Mouse (Mus musculus) CD4-positive, CD25-positive, alpha-beta regulatory T cell, adult 2 months (primary cell): ENCODE results near the gene Arid5b.
"Not testable (repeated sequence)": the region's sequence is repeated elsewhere in the genome, so short reads cannot be mapped to it uniquely, and the experiment has no call there.

Experiments used
- DNase-seq: peaks from one replicate; pipeline ENCODE4 v3.0.0-alpha.2; 2012; ENCODE audit warnings: low read depth, low spot score

Arid5b gene

DNA sequence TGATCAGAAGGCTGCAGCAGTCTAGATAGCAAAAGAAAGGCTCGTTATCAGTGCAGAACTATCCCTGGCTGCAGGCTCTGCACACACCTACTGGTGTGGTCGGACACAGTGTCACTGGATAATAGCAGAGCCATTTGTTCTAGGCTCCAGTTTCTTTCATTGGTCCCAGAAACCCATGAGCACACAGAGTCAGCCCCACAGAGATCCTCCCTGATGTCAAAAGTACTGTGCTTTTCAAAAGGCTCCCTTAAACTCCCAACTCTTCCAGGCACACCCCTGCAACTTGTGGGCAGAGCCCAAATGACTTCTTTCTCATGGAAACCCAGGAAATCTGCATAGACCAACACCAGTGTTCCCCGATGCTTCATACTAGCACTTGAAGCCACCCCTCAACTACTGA, 163.6 kb downstream of the Arid5b start:
- DNase-seq, result no peak

DNA sequence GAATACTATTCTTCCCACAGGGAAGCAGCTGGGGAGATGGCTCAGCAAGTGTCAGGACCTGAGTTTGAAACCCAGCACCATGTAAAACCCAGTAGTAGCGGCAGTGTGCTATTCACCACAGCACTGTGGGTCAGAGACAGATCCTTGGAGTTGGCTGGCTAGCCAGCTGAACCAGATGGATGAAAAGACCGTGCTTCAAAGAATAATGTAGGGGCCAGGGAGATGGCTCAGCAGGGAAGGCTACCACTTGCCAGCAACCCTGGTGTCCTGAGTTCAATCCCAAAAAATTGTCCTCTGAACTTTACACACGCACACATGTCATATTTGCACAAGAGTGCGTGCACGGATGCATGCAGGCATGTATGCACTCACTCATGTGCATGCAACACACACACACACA, 164.9 kb downstream of the Arid5b start:
- DNase-seq, result no peak

- DNase-seq, result no peak
Measured at GRCm38 (mm10) chr10:68112983-68113382, 165.6 kb downstream of the Arid5b start.

DNA sequence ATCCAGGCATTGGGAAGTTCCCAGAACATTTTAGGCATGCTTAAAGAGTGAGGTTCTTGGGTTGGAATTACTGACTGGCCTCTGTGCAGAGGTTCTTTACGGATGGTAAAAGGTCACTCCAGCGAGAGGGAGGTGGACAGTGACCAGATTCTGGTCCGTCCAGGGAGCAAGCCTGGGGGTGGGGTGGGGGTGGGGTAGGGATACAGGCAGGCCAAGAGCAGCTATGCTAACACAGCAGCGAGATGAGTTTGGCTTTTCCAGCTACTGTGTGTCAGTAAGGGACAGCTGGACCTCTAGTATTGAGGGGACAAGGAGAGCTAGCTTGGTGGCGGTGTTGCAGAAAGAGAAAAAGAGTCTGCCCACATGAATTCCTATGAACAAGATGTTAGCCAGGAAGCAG, 167.9 kb downstream of the Arid5b start:
- DNase-seq, result no peak

DNA sequence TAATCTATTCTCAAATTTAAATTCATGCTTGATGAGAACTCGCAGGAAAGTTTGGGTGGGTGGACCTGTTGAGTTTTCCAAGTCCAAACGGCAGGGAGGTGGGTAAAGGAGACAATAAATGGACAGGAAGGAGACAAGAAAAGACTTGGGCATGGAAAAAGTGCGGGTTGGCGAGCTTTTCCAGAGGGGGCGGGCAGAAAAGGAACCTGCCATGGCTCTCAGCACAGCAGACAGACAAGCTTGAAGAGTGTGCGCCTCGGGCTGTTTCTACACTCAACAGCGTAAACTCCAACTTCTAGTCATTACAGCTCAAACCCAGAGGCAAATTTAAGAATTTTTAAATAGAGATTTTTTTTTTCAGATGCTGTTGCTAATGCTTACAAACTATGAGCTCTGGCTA, 168.4 kb downstream of the Arid5b start:
- DNase-seq, result no peak

DNA sequence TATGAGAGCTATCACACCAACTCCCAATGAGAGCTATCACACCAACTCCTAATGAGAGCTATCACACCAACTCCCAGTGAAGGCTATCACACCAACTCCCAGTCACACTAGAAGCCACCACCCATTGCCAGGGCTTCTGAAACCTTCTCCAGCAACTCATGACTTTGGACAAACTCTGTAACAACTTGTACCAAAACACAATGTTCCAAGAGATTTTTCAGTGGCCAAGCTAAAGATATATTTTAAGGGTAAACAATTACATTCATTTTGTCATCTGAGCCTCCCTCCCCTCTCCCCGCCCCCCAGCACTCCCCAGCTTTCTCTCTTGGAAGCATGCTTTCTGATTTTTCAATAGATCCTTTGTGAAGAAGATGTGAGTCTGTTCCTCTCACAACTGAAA, 168.9 kb downstream of the Arid5b start:
- DNase-seq, result no peak

DNA sequence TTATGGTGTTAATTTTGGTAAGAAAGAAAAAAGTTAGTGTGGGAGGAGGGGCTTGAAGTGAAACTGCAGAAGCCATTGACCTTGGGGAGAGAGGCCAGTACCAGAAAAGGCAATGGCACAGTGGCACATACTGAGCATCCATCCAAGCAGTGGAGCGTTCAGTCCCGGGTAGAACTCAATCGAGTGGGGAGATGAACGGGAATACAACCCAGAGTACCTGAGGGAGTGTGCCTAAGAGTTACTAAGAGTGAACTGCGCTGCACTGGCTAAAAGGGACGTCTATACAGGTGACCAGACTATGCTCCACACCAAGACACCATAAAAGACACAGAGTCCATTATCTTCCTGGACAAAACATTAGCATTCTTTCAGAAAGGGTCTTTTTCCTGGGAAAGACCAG, 170.8 kb downstream of the Arid5b start:
- DNase-seq, result no peak

DNA sequence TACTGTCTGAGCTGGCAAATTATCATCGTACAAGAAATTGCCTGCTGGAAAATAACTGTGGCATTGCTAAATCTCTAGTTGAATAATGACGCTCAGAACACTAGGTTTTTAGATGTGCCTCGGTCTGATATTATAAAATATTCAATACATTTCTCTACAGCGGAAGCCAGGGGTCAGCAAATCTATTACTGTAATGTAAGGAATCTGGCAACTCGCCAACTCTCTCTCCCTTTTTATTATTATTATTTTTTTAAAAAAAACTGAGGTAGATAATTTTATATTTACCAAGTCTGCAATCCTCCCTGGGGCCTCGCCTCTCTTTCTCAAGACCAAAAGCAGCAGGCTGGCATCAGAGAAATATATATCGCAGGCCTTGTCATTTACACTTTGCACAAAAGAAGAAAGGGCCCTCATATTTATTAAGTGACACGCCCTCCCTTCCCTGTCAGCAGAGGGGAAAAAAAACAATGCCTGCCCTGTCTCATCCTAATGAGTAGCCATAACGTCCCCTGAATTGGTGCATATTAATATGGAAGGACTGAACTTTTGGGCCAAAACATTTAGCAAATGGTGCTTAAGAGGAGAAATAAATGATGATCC, 172.1 kb downstream of the Arid5b start:
- no peak for DNase-seq

GRCm38 (mm10) chr10:68104881-68105781, 173.4 kb downstream of the Arid5b start:
- peak; percentile 75 for DNase-seq

DNA sequence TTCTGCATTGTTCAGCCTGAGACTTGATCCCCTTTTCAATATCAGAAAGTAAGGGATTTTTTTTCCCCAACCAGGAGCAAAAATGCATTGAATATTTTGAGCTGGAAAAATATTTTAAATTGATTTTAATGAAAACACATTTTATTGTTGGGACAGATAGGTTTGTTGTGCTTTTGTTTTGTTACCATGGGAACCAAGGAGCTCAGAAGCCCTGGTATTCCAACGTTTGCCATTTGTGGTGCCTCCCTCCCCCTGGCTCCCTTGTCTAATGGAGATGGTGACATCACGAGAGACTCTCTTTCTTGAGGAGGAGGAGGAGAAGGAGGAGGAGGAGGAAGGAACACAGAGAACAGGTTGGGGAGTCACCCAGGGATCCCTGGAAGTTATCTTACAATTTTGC, 174.1 kb downstream of the Arid5b start:
- peak; percentile 59 for DNase-seq

DNA sequence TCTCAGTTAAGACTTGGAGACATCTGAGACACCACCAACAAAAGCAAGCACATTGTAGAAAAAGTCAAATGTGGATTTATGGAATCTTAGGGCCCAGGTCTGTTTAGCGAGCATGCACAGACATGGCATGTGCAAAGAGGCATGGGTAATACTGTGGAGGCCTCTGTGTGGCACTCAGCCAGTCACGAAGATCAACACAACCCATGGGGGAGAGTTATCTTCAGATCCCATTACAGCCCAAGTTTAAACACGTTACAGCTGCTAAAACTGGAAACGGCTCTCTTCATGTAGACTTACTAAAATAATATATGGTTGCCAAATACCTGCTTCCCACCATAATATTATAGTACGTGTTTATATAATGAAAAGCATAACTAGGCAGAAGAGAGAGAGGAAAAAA, 174.6 kb downstream of the Arid5b start:
- DNase-seq, result no peak

- DNase-seq, result no peak
Measured at GRCm38 (mm10) chr10:68103078-68103855, 175.3 kb downstream of the Arid5b start.

DNA sequence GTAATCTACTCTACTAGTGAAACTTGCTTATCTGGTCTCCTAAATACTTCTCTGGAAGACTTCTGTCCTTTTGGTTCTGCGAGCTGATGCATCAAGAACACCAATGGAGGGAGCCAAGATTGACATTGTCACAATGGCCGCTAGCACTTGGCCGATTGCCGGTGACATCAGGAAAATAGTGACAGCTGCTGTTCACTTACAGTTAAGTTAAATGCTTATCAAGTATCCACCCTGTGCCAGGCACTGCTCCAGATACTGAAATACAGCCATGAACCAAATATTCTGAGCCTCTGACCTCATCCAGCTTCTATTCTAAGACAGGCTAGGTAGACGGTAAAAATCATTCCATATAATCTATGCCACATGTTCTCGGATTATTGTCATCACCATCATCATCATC, 176.0 kb downstream of the Arid5b start:
- no peak for DNase-seq

- no peak for DNase-seq
Measured at GRCm38 (mm10) chr10:68101251-68101650, 177.3 kb downstream of the Arid5b start.

GRCm38 (mm10) chr10:68100506-68100905, 178.0 kb downstream of the Arid5b start:
- DNase-seq, result no peak

DNA sequence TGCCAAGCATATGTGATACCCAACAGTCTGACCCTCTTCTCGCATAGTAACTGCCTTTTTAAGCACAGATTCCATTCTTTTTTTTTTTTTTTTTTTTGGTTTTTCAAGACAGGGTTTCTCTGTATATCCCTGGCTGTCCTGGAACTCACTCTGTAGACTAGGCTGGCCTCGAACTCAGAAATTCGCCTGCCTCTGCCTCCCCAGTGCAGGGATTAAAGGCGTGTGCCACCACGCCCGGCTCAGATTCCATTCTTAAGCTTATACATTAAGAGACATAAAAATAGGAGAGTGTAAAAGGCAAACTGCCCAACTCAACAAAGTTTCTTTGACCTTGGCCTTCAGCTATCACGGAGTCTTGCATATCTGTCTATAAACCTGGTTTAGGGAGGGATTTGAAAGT, 178.7 kb downstream of the Arid5b start:
- DNase-seq, result not testable (repeated sequence)

GRCm38 (mm10) chr10:68097821-68098675, 180.5 kb downstream of the Arid5b start:
- no peak for DNase-seq

DNA sequence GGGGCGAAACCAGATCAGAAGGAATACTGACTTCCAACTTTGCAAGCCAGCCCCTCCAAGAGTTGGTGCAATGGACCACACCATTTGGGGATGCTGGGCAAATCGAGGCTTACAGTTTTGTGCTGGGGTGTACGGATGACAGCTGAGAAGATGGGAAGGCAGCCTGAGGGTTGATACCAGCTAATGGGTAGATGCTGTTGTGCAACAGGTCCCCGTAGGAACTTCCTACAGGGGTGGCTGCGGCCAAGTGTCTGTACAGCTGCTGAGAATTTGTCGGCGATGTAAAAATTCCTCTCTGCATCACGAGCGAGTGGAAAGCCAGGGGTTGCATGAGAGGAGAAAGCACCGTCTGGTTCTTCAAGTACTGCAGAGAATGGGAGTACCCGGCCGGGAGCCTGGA, 182.1 kb downstream of the Arid5b start:
- no peak for DNase-seq

GRCm38 (mm10) chr10:68095136-68095535, 183.4 kb downstream of the Arid5b start:
- no peak for DNase-seq

DNA sequence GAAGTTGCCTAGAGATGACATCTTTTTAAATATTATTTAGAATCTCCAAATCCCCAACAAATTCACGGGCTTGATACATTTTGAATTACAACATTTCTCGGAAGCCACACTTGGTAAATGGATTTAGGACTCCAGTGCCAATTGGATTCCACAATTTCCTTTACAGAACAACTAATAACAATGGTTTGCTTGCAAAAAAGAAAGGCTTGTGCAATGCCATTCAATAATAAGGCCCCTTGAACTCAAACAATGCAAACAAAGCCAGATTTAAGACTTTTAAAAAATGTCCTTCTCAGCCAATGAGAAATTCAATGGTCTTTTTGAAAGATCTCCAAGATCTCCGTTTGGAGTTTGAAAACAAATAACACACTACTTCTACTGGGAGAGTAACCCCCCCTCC, 185.0 kb downstream of the Arid5b start:
- no peak for DNase-seq

DNA sequence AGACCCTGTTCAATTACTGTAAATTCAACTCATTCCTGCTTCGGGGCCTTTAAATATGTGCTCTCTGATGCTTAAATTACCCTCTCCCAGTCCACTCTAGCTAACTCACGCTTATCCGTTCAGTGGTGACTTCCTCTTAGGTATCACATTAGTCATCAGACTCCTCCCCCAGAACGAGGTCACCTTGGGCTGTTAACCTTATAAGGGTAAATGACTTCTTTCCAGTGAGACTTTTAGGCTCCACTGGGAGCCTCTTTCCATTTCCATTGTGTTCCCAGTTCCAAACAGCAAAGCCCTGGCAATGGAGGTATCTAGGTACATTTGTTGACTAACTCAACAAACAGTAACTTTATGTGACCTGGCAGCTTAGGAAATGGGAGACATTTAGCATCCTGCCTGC, 186.7 kb downstream of the Arid5b start:
- DNase-seq, result peak; percentile 31

- no peak for DNase-seq
Measured at GRCm38 (mm10) chr10:68091011-68091410, 187.5 kb downstream of the Arid5b start.
